In genomic region chr6:129318395-129318794, GRCm38 (mm10) we compare ENCODE assay signal across 24 mouse cellular contexts. TPM values are rescaled to one million over a fixed set of nuclear protein-coding genes. Genes with fewer than 3 reads are reported as not detected.
DNase-seq lines count a peak whose midpoint lies in the region; ATAC-seq and TF ChIP-seq lines count a peak whose summit lies in the region.
"Had no signal": no experiment of that assay in that cellular context is flagged by ENCODE, and none has a peak within 500 bp of the region (broad histone marks: within the 10 kb centered on the region; RNA-seq: fewer than 3 reads in every experiment).

No protein-coding gene starts in this region.

- H3K4me2 ChIP-seq in stomach, postnatal 0 days (replicated peaks; ENCODE audit: low read depth), result no peak overlapping the region
- H3K4me2 ChIP-seq in hindbrain, embryonic 11.5 days (replicated peaks; ENCODE audit: low read depth, low read length), result no peak overlapping the region
- H3K4me2 ChIP-seq: hindbrain, embryonic 15.5 days; midbrain, embryonic 13.5 days; neural tube, embryonic 12.5 days had no signal

- H3K36me3 ChIP-seq in stomach, postnatal 0 days (ENCODE audit: control insufficient read depth, insufficient read depth, low read length), result no peaks in the 10 kb centered on the region
- no peaks in the 10 kb centered on the region for H3K36me3 ChIP-seq in hindbrain, embryonic 11.5 days (ENCODE audit: control insufficient read depth, insufficient read depth, low read length)
- H3K36me3 ChIP-seq: embryonic facial prominence, embryonic 10.5 days; hindbrain, embryonic 15.5 days; midbrain, embryonic 13.5 days; neural tube, embryonic 12.5 days had no signal

- TF ChIP-seq EP300 in stomach, postnatal 0 days (optimal IDR thresholded peaks at IDR 0.05), result no peak

- peak; percentile 67 for ATAC-seq in activated CD4-positive, CD25-positive, alpha-beta regulatory T cell, adult 4 months
- ATAC-seq in stomach, postnatal 0 days (ENCODE audit: low FRiP score, low TSS enrichment), result no peak
- no peak for ATAC-seq in hindbrain, embryonic 11.5 days (ENCODE audit: low FRiP score)
- ATAC-seq: forebrain, embryonic 16.5 days; midbrain, embryonic 13.5 days had no signal

- no peak overlapping the region for H3K27ac ChIP-seq in stomach, postnatal 0 days (replicated peaks)
- H3K27ac ChIP-seq in hindbrain, embryonic 11.5 days (ENCODE audit: low read depth, low read length), result no peak overlapping the region
- H3K27ac ChIP-seq: embryonic facial prominence, embryonic 10.5 days; hindbrain, embryonic 15.5 days; midbrain, embryonic 13.5 days; neural tube, embryonic 12.5 days had no signal

- no peak overlapping the region for H3K9ac ChIP-seq in stomach, postnatal 0 days (ENCODE audit: low read length)
- no peak overlapping the region for H3K9ac ChIP-seq in hindbrain, embryonic 11.5 days (ENCODE audit: low read depth, low read length)
- H3K9ac ChIP-seq: hindbrain, embryonic 15.5 days; midbrain, embryonic 13.5 days; neural tube, embryonic 12.5 days had no signal

- H3K4me1 ChIP-seq in stomach, postnatal 0 days (replicated peaks; ENCODE audit: control insufficient read depth, insufficient read depth), result no peaks in the 10 kb centered on the region
- no peaks in the 10 kb centered on the region for H3K4me1 ChIP-seq in hindbrain, embryonic 11.5 days (replicated peaks; ENCODE audit: control insufficient read depth, insufficient read depth, low read length)
- H3K4me1 ChIP-seq: embryonic facial prominence, embryonic 10.5 days; hindbrain, embryonic 15.5 days; midbrain, embryonic 13.5 days; neural tube, embryonic 12.5 days had no signal

- TF ChIP-seq CTCF in stomach, postnatal 0 days (IDR thresholded peaks at IDR 0.05; ENCODE audit: low read depth), result peak; percentile 39; the same call in 1 of the 2 replicates

- WGBS in stomach, postnatal 0 days, result 42% methylated on average over 1 of the region's 1 CpGs
- WGBS in hindbrain, embryonic 11.5 days, result 57% methylated on average over 1 of the region's 1 CpGs

- DNase-seq in 416B (ENCODE audit: low read depth) (peak; percentile 53), A20 (ENCODE audit: low read depth, low spot score) (peak; percentile 32)
- no peak for DNase-seq in stomach, postnatal 0 days (ENCODE audit: low spot score)
- no peak for DNase-seq in urinary bladder, postnatal 10 days (ENCODE audit: low spot score)
- no peak for DNase-seq in embryo, embryonic 10.5 days (ENCODE audit: low spot score)
- DNase-seq in hindbrain, embryonic 11.5 days (ENCODE audit: low spot score), result no peak
- DNase-seq: adrenal gland, postnatal 10 days; cerebellum, adult 9-11 months; gastrocnemius, postnatal 10 days; heart, postnatal 10 days; lung, postnatal 36 days; retina, postnatal 1 day had no signal

- no peaks in the 10 kb centered on the region for H3K27me3 ChIP-seq in stomach, postnatal 0 days (ENCODE audit: control insufficient read depth, insufficient read depth, low read length)
- H3K27me3 ChIP-seq in hindbrain, embryonic 11.5 days (ENCODE audit: control insufficient read depth, insufficient read depth, low read length), result no peaks in the 10 kb centered on the region
- H3K27me3 ChIP-seq: hindbrain, embryonic 15.5 days; midbrain, embryonic 13.5 days; neural tube, embryonic 12.5 days had no signal

- no peak overlapping the region for H3K4me3 ChIP-seq in stomach, postnatal 0 days (ENCODE audit: low read depth, low read length)
- H3K4me3 ChIP-seq in hindbrain, embryonic 11.5 days (ENCODE audit: low read depth, low read length), result no peak overlapping the region
- H3K4me3 ChIP-seq: embryonic facial prominence, embryonic 10.5 days; erythroblast, embryonic 14.5 days; hindbrain, embryonic 15.5 days; midbrain, embryonic 13.5 days; neural tube, embryonic 12.5 days had no signal

- H3K9me3 ChIP-seq in stomach, postnatal 0 days (ENCODE audit: control insufficient read depth, low read length), result no peaks in the 10 kb centered on the region
- H3K9me3 ChIP-seq in hindbrain, embryonic 11.5 days (ENCODE audit: control insufficient read depth, low read length), result no peaks in the 10 kb centered on the region
- H3K9me3 ChIP-seq: embryonic facial prominence, embryonic 10.5 days; hindbrain, embryonic 15.5 days; midbrain, embryonic 13.5 days; neural tube, embryonic 12.5 days had no signal

RNA-seq across cellular contexts. Expression of gene 4922502D21Rik, which starts 13.2 kb away (rescaled TPM):
- not detected for polyA plus RNA-seq in activated CD4-positive, CD25-positive, alpha-beta regulatory T cell, adult 4 months (2017; shearing (Covaris generic))
- polyA plus RNA-seq in stomach, postnatal 0 days (2015; fragmentation: Nextera tagmentation; extraction: Ambion mirVana), result not detected in 2 replicates
- polyA plus RNA-seq in hindbrain, embryonic 11.5 days (2014; fragmentation: Nextera tagmentation; extraction: Ambion mirVana), result not detected in 2 replicates
- polyA plus RNA-seq: embryonic facial prominence, embryonic 10.5 days; erythroblast, embryonic 14.5 days; forebrain, embryonic 16.5 days; hindbrain, embryonic 15.5 days; kidney, embryonic 14.5 days; limb, embryonic 11.5 days; liver, embryonic 16.5 days; midbrain, embryonic 13.5 days; neural tube, embryonic 12.5 days; small intestine, adult 2 months had no signal

RNA-seq across cellular contexts. Expression of gene Clec12a, which starts 24.1 kb away (rescaled TPM):
- polyA plus RNA-seq in activated CD4-positive, CD25-positive, alpha-beta regulatory T cell, adult 4 months (2017; shearing (Covaris generic)), result under 1 TPM; 0.44 to 0.61 TPM
- polyA plus RNA-seq in stomach, postnatal 0 days (2015; fragmentation: Nextera tagmentation; extraction: Ambion mirVana), result 0.40 and 0.61 TPM in 2 replicates
- polyA plus RNA-seq in hindbrain, embryonic 11.5 days (2014; fragmentation: Nextera tagmentation; extraction: Ambion mirVana), result 0.25 and 0.36 TPM in 2 replicates
- polyA plus RNA-seq: erythroblast, embryonic 14.5 days had no signal

RNA-seq across cellular contexts. Expression of gene Cd69, which starts 43.2 kb away (rescaled TPM):
- 100 to 1,000 TPM; 233 to 245 TPM for polyA plus RNA-seq in activated CD4-positive, CD25-positive, alpha-beta regulatory T cell, adult 4 months (2017; shearing (Covaris generic))
- polyA plus RNA-seq in stomach, postnatal 0 days (2015; fragmentation: Nextera tagmentation; extraction: Ambion mirVana), result 0.15 and 0.18 TPM in 2 replicates
- 0.09 TPM in 1 of 2 replicates, not detected in the other for polyA plus RNA-seq in hindbrain, embryonic 11.5 days (2014; fragmentation: Nextera tagmentation; extraction: Ambion mirVana)
- polyA plus RNA-seq: embryonic facial prominence, embryonic 10.5 days; forebrain, embryonic 16.5 days; hindbrain, embryonic 15.5 days; midbrain, embryonic 13.5 days; neural tube, embryonic 12.5 days; testis, adult 2 months had no signal

Comparison
In these comparisons a context has a peak if more than half of its experiments do, and no peak if none do; other contexts are left out.
1. DNase-seq: peak in 416B (single experiment) and A20 (single experiment); none in stomach, postnatal 0 days (single experiment), urinary bladder, postnatal 10 days (single experiment), embryo, embryonic 10.5 days (single experiment) and hindbrain, embryonic 11.5 days (single experiment).
2. RNA of gene Cd69, which starts 43.2 kb away (polyA plus RNA-seq): 233 to 245 TPM in activated CD4-positive, CD25-positive, alpha-beta regulatory T cell, adult 4 months; 0.15 to 0.18 TPM in stomach, postnatal 0 days and 0.09 TPM in hindbrain, embryonic 11.5 days; every median in the first group is over 100 times any median in the second.